Comparison of ENCODE assay signal across 8 mouse cellular contexts in genomic region chr12:41483091-41483592, GRCm38 (mm10). TPM values are rescaled to one million over a fixed set of nuclear protein-coding genes. Genes with fewer than 3 reads are reported as not detected.
DNase-seq lines count a peak whose midpoint lies in the region; ATAC-seq lines count a peak whose summit lies in the region.

No protein-coding gene starts in this region.

- peak overlapping the region; percentile 40 for H3K4me3 ChIP-seq in kidney, embryonic 15.5 days (replicated peaks)
- peak overlapping the region; percentile 47 for H3K4me3 ChIP-seq in hindbrain, embryonic 10.5 days
- peak overlapping the region; percentile 38 for H3K4me3 ChIP-seq in midbrain, embryonic 11.5 days (ENCODE audit: low read depth, low read length)

- H3K4me2 ChIP-seq in kidney, embryonic 15.5 days, result peak overlapping the region; percentile 58
- H3K4me2 ChIP-seq in midbrain, embryonic 11.5 days, result peak overlapping the region; percentile 48

- no peak for ATAC-seq in kidney, embryonic 15.5 days (replicated peaks; ENCODE audit: low FRiP score)
- ATAC-seq in midbrain, embryonic 11.5 days (ENCODE audit: low FRiP score), result no peak
- ATAC-seq in CD4-positive, CD25-positive, alpha-beta regulatory T cell, adult 4 months, result no peak

- H3K36me3 ChIP-seq in kidney, embryonic 15.5 days, result no peaks in the 10 kb centered on the region
- no peaks in the 10 kb centered on the region for H3K36me3 ChIP-seq in hindbrain, embryonic 10.5 days
- H3K36me3 ChIP-seq in midbrain, embryonic 11.5 days (ENCODE audit: control insufficient read depth, insufficient read depth, low read length), result no peaks in the 10 kb centered on the region

- H3K27ac ChIP-seq in kidney, embryonic 15.5 days, result no peak overlapping the region
- peak overlapping the region; percentile 81 for H3K27ac ChIP-seq in hindbrain, embryonic 10.5 days
- H3K27ac ChIP-seq in midbrain, embryonic 11.5 days (ENCODE audit: low read depth, low read length), result no peak overlapping the region

- WGBS in kidney, embryonic 15.5 days, result 75% methylated on average over 5 of the region's 5 CpGs
- 92% methylated on average over 5 of the region's 5 CpGs for WGBS in hindbrain, embryonic 10.5 days
- WGBS in midbrain, embryonic 11.5 days, result 92% methylated on average over 5 of the region's 5 CpGs

- DNase-seq in kidney, adult 9 months, result no peak
- DNase-seq in cerebellum, postnatal 14 days, result peak; percentile 20 to 46
- DNase-seq in hindbrain, embryonic 10.5 days (ENCODE audit: low spot score), result no peak
- DNase-seq in midbrain, embryonic 11.5 days (ENCODE audit: low spot score, missing footprints), result no peak
- no peak for DNase-seq in spleen, postnatal 4 days (ENCODE audit: low spot score in 2 of 2)
- DNase-seq in spleen, postnatal 36 days (ENCODE audit: low spot score in 2 of 2), result no peak

- peaks cover 23% of the 10 kb centered on the region for H3K4me1 ChIP-seq in kidney, embryonic 15.5 days
- peaks cover 36% of the 10 kb centered on the region for H3K4me1 ChIP-seq in hindbrain, embryonic 10.5 days (replicated peaks)
- peaks cover 2% of the 10 kb centered on the region; the same call in 1 of the 2 replicates for H3K4me1 ChIP-seq in midbrain, embryonic 11.5 days (ENCODE audit: control insufficient read depth, insufficient read depth, low read length)

- H3K9ac ChIP-seq in kidney, embryonic 15.5 days, result no peak overlapping the region
- H3K9ac ChIP-seq in midbrain, embryonic 11.5 days (ENCODE audit: low read length), result peak overlapping the region; percentile 65; the same call in 1 of the 2 replicates

- no peaks in the 10 kb centered on the region for H3K9me3 ChIP-seq in kidney, embryonic 15.5 days (replicated peaks)
- H3K9me3 ChIP-seq in hindbrain, embryonic 10.5 days, result no peaks in the 10 kb centered on the region
- no peaks in the 10 kb centered on the region for H3K9me3 ChIP-seq in midbrain, embryonic 11.5 days (ENCODE audit: control insufficient read depth, low read length)

- peaks cover 18% of the 10 kb centered on the region for H3K27me3 ChIP-seq in kidney, embryonic 15.5 days
- H3K27me3 ChIP-seq in hindbrain, embryonic 10.5 days (ENCODE audit: insufficient read depth, poor library complexity, severe bottlenecking), result no peaks in the 10 kb centered on the region
- no peaks in the 10 kb centered on the region for H3K27me3 ChIP-seq in midbrain, embryonic 11.5 days (ENCODE audit: control insufficient read depth, insufficient read depth, low read length)

RNA-seq across cellular contexts. Expression of gene Lrrn3, which starts 3.1 kb away (rescaled TPM):
- 3.9 and 4.5 TPM in 2 replicates for polyA plus RNA-seq in kidney, embryonic 15.5 days (2015; fragmentation: Nextera tagmentation; extraction: Ambion mirVana)
- polyA plus RNA-seq in hindbrain, embryonic 10.5 days (2016; fragmentation: Nextera tagmentation; extraction: Ambion mirVana), result 13.9 and 17.7 TPM in 2 replicates
- 30.5 and 33.9 TPM in 2 replicates for polyA plus RNA-seq in midbrain, embryonic 11.5 days (2014; fragmentation: Nextera tagmentation; extraction: Ambion mirVana)
- polyA plus RNA-seq in CD4-positive, CD25-positive, alpha-beta regulatory T cell, adult 4 months (2017; shearing (Covaris generic)), result 1 to 10 TPM; 4.1 to 4.6 TPM

Comparison
In these comparisons a context has a peak if more than half of its experiments do, and no peak if none do; other contexts are left out.
1. DNase-seq: peak in cerebellum, postnatal 14 days (2 of 2); none in kidney, adult 9 months (single experiment), hindbrain, embryonic 10.5 days (single experiment), midbrain, embryonic 11.5 days (single experiment), spleen, postnatal 4 days (0 of 2) and spleen, postnatal 36 days (0 of 2).
2. Peak in every context shown above with its lines, with median percentiles within 50 percentile points of each other: H3K4me3 ChIP-seq.